Mouse (Mus musculus) urinary bladder, adult 18-20 months (tissue): Measurements from ENCODE around the gene Dnajc16.
A peak's percentile ranks its signal among the peaks of the same experiment; 100 is the strongest.
"Not testable (repeated sequence)": the region's sequence is repeated elsewhere in the genome, so short reads cannot be mapped to it uniquely, and the experiment has no call there.

Experiments
- DNase-seq, 2 experiments: peaks; one replicate each; pipeline ENCODE4 v3.0.0; 2022; ENCODE audit warnings: low spot score in 2 of 2, mixed read lengths in 2 of 2

Gene Dnajc16

DNA sequence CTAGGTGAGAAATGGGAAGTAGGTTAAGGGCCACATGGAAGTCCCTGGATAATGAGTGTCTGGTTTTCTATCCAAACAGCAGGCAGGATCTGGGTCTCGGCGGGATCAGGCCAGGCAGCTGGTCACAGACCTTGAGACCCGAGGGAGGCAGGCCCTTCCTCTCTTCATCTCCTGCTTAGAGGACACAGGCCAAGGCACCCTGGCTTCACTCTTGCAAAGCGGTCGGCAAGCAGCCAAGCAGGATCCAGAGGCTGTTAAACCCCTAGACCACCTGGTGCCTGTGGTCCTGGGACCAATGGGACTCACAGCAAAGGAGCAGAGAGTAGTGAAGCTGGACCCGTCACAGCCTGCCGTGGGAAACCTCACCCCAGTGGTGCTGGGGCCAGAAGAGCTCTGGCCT lies 5.6 kb upstream of the Dnajc16 start:
- no peak for DNase-seq

DNA sequence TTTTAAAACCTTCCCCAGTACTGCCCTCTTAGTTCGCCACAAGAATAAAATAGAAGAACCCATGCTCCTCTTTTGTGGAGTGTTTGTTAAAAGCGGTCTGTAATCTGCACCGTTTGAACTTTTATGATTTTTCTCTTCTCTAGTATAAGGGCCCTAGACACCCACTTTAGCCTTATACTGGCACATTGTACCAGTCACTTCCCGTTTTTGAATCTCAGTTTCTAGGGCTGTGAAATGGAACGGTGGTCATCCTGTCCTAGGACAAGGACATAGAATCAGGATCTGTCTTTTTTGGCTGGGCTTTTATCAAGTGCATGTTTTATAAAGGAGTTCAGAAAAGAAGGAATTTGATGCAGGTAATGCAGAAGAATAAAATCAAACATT lies 3.4 kb upstream of the Dnajc16 start:
- DNase-seq, result no peak

DNA sequence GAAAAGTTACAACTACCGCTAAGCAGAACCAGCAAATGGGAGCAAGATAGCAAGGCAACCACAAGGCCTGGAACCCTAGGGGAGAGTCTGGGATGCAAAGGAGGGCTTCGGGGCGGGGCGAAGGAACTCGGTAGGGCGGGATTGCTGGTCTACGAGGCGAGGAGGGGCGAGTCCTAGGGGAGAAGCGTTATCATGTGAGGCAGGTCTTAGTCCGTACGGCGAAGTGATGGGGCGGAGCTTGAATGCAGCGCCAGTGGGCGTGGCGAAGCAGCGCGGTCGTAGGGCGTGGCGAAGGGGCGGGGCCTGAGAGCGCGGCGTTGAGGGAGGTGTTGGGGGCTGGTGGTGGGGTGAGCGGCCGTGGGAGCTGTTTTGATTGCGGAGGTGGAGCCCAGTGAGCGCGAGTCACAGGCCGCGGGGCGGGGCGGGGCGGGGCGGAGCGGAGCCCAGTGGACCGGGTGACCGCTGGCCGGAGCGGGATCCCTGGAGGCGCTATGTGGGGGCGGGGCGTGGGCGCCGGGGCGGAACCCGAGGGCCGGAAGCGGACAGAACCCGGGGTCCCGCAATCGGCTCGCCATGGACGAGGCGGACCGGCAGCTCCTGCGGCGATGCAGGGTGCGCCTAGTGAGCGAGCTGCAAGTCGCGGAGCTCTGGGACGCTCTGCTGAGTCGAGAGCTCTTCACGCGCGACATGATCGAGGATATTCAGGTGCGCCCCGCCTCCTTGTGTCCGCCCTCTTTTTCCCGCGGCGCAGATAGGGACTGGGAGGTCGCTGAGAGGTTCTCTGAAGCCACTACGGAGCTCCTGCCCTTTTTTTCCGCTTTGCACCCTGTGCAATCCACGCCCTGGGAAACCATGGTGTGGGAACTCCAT lies 2.8 kb upstream of the Dnajc16 start, which contains the start of gene Casp9:
Gene Casp9 (plus strand): TSS at position 331 of the 870 bp plus-strand sequence.
- peak; percentile 98 for DNase-seq

DNA sequence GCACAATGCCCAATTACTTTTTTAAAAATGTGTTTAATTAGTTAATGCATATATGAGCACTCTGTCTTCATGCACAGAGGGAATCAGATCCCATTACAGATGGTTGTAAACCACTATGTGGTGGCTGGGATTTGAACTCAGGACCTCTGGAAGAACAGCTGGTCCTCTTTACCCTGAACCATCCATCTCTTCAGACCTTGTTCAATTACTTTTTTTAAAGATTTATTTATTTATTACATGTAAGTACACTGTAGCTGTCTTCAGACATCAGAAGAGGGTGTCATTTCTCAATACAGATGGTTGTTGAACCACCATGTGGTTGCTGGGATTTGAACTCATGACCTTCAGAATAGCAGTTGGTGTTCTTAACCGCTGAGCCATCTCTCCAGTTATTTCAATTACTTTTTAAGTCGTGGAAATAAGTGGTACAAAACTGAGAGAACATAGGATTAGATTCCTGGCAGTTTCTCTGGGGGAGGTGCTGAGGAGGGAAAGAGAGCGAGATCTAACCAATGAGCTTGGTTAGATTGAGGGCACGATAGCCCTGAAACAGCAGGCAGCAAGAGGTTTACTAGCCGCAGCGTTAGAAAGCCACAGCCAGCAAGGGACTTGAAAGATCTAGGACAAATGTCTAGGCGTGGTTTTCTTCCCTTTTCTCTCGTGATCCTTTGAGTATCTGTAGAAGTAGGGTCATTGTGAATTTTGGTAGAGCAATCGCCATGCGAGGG lies 2.0 kb upstream of the Dnajc16 start:
- DNase-seq, result no peak

DNA sequence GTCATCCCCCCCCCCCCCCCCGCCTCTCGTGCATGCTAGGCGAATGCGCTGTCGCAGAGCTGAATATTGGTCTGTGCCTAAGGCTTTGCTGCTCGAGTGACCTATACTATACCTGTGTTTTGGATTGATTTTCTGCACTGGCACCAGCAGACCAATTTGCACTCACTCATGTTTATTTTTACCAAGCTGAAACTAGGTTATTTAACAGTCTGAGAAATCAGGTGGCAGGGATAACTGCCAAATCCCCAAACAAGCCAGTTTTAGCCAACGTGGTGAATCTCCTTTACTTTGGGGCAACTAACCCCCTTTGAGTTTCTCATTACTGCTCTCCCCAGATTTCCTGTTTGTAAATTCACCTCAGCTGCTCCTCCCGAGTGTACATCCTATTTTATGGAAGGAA lies 1.2 kb upstream of the Dnajc16 start:
- no peak for DNase-seq

DNA sequence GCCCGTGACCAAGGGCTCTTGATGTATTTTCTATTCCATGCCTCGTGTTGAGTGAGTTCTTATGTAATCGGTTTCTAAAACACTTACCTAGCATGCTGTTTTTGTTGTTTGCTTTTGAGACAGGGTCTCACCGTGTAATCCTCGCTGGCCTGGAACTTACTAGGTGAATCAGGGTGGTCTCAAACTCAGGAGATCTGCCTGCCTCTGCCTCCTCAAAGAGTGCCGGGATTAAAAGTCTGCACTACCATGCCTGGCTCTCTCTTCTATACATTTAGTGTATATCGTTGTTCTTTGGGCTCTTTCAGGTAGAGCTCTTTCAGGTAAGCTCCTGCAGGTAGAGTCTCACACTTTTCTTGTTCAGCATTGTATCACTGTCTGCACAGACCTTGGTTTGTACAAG lies 755 bp upstream of the Dnajc16 start:
- DNase-seq, result no peak

DNA sequence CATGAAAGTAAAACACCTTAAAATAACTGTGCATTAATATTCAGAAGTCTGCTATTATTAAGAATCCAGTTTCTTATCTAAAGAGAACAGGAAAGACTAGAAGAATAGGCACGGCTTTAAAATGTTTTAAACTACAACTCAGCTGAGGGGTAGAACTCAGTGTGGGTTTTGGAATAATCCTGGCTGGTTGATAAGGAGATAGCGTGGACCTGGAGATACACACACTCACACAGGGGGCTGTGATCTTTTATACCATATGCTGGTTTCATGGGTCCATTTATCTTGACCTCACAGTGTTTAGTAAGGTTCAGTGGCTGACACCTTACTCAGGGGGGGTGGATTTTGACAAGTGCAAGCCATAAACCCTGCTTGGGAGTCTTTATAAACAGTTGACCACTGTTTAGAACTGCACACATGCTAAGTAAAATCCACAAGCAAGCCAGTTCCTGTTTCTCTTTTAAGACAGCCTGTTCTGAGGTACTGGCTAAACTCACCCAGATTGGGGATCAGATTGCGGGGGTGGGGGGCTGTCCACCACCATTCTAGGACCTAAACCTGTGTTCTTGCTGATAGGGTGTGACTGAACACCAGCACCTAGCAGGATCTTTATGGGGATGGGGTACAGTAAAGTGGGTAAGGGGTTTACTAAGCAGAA lies 1.0 kb downstream of the Dnajc16 start:
- DNase-seq, result no peak

DNA sequence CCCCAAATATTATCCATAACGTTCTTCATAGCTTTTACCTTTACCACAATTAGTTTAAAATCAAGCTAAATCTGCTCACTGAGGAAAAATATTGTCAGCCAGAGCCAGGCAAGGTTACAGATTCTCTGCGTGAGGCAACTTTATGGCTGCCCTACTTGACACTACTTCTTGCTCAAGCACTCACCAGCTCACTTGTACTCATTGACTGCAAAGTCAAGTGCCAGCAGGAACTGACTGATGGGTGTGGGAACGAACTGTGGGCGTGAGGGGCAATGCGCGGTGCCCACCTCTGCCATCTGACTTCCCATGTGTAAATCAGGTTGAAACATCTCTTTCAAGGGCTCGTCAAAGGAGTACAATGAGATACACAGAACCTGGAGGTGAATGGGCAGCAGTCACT lies 3.3 kb downstream of the Dnajc16 start:
- DNase-seq, result no peak

DNA sequence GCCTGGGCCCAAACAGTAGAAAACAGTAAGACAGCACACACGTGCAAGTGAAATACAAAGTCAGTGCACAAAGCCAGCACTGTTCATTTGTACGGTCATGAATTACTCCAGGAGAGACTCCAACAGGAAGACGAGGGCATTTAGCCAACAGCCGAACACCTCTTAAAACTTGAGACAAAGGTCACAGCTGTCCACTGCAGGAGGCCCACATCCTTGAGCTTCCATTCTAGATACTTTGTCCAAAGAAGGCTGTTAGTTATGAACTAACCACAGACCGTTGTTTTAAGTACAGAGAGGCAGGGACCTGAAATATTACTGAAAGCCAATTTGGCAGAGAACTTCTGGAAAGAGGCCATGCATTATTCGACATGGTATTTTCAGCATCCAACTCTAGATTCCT lies 3.7 kb downstream of the Dnajc16 start:
- no peak for DNase-seq

DNA sequence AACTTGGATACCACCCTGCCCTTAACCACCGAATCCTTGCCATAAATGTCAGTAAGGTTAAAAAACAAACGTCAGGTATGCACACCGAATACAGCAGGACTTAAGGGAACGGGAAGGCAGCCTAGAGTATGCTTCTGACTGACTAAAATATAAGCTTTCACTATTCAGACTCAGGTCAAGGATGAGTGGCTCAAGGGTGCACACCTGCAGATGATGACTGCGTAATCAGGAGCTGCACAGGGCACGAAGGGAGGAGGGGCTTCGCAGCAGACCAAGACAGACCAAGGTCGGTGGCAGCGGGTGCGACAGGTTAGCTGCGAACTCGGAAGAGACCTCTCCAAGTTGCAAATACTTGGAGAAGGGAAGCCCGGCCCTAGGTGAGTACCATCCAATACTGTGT lies 4.6 kb downstream of the Dnajc16 start:
- no peak for DNase-seq

DNA sequence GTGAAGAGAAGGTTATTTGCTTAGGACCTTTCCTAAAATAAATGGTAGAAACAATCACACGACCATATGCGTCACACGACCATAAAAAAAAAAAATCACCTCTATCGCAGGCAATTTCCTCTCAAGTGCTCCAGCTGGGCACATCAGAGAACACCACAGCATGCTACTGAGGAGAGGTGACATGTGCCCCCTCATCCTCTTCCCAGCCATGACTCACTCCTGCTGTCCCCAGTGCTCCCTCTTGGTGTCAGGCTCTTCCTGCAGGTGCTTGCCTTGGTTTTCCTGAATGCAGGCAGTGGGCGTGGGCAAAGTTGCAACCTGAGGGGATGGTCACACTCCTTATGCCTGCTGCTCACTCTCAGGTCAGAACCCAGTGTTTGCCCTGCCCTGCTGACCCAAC lies 5.9 kb downstream of the Dnajc16 start:
- no peak for DNase-seq

DNA sequence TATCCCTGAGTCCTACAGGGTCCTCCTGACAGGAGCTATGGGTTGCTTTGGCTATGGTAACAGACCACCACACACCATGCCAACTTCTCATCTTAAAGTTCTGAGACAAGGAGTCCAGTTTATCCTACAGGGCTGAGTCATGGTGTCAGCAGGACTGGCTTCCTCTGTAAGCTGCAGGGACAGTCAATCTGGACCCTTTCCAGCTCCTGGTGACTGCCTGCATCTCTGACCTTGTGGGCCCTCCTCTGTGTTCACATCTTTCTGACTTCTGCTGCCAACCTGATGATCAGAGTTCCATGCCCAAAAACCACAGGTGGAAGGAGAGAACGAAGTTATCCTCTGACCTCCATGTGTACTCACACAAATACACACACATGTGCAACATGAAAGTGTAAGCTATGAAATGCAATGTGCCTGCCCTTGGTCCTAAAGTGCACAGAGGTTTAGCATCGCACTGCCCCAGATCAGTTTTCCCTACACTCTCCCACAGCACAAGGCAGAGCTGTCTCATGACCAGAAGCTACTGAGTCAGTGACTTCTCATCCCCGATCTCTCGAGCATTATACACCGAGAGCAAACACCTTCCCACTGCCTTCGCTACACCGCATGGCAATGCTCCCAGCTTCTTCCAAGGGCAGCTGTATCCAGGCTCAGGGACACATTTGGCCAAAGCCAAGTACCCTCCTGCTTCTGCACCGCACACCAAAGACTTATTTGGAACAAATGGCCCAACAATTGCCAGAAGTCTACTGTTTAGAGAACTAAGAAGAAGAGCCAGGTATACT lies 9.3 kb downstream of the Dnajc16 start:
- DNase-seq, result no peak

DNA sequence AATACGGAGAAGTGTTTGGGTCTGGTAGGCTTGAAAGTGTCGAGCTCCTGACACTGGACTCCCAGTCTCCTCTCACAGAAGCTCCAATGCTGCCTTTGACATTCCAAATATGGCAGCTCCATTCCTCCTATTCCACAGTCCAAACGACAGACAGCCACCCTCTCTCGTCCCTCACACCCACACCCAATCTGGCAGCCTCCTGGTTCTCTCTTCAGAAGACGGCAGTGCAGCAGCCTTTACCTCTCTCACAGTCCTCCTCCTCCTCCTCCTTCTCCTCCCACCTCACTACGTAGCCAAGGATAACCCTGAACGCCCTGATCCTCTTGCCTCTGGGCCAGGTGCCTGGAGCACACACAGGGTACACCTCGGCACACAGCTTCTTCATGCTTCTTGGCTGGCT lies 10.9 kb downstream of the Dnajc16 start:
- DNase-seq, result no peak

DNA sequence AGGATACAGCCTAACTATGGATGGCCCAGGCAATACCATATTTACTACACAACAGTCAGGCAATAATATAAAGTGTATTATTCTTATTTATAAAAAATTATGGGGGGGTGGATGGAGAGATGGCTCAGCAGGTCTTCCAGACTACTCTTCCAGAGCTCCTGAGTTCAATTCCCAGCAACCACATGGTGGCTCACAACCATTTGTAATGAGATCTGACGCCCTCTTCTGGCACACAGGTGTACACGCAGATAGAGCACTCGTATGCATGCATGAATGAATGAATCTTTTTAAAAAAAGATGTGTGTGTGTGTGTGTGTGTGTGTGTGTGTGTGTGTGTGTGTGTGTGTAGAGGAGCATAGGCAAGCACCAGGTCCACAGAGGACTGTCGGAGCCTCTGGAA lies 17.7 kb downstream of the Dnajc16 start:
- not testable (repeated sequence) for DNase-seq

DNA sequence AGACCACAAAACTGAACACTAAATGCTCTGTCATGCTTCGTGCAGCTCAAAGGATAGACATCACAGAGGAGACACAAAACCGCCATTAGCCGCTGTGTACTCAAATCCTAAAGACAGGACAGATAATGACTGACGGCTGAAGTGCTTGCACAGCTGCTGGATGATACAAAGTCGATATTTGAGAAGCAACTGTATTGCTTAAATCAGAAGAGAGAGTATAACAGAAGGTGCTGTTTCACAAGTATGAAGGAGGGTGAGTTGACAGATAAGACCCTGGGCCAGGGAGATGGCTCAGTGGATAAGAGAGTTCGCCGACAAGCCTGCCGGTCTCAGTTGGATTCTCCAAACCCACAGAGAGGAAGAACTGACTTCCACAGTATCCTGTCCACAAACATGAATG lies 18.9 kb downstream of the Dnajc16 start:
- no peak for DNase-seq

DNA sequence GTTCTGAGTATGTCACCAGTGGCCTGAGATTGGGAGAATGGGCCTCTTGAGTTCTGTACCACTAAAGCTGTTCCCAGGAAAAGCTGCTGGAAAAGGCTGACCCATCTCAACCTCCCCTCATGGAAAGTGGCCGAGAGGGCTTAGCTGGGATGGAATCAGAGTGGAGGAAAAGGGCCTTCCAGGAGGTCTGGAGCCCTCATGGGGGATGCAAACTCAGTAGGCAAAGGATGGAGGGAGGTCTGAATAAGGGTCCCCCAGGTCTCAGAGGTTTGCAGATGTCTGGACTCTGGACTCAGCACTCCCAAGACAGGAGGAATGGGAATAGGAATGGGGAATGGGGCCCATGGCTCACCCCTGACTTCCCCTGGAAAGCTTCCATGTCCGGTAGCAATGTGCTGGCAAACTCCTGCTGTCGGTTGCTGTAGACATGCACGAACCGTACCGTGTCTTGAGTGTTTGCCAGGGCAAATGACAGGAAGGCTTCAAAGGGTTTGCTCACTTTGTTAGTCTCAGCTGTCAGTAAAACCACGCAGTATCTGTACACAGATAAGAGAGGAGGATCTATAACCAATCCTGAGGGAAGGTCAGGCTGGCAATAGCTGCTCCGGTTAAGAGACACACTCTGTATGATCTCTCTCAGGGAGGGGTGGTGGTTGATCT lies 21.1 kb downstream of the Dnajc16 start:
- DNase-seq, result no peak

DNA sequence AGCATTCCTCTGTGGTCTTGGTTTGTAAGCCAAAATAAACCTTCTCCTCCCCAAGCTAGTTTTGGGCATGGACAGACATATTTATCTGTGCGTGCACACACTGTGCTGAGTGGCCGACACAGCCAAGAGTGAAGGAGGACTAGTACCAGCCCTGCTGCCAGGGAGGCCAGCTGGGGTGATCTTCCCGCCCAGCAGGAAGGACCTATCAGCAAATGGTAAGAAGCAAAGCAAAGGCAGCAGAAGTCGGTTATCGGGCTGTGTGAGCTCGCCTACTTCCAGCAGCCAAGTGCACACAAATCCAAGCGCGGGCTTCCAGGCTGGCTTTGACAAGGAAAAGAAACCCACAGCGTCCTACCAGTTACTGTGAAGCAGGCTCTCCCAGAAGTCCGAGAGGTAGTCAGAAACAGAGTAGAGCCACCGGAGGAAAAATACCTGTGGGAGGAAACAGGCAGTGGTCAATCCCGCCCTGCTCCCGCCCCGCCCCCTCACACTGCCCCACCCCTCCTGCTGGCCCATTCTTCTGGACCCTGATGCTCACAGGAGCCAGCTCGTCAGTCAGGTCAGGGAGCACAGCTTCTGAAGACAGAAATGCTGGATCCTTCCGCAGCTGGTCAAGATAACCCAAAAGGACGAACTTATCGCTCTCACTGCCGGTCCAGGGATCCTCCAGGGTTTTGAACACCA lies 23.2 kb downstream of the Dnajc16 start:
- DNase-seq, result peak in 1 of 2 experiments; percentile 35

DNA sequence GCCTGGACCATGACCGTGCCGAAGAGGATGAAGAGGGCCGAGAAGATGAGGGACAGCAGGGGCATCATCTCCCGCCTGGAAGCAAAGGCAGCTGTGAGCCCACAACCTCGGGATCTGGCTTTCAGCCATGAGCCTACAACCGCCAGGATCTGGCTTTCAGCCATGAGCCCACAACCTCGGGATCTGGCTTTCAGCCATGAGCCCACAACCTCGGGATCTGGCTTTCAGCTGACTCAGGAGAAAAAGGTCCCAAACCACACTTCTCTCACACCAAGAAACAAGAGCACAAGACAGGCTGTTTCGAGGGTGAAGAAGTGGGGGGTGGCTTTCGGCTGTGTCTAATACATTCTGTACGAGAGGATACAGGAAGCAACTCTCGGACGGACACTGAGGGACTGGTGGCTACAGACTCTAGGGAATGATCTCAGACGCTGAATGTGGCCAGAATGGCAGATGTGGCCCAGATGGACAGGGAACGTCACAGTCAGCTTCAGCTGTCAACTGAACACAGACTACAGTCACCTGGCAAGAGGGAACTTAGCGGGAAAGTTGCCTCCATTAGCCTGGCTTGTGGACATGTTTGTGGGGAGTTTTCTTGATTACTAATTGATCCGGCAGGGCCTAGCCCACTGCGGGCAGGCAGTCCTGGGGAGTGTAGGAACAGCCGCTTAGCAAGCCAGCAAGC lies 23.9 kb downstream of the Dnajc16 start:
- no peak for DNase-seq

DNA sequence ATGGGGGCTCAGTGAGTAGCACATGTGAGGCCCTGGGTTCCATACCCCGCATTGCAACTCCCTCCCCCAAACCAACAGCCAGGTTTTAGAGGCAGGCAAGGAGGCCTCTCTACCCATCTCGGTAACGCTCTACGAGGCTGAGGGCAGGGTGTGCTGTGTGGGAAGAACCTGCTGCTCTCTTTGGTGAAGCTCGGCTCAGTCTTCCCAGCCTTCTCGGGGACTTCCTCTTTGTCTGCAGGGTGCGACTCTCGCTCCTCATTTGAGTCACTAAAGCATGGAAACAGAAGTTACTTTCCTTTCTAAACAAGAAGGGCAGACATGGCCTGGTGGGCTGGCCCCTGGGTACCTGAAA lies 24.4 kb downstream of the Dnajc16 start:
- no peak for DNase-seq

DNA sequence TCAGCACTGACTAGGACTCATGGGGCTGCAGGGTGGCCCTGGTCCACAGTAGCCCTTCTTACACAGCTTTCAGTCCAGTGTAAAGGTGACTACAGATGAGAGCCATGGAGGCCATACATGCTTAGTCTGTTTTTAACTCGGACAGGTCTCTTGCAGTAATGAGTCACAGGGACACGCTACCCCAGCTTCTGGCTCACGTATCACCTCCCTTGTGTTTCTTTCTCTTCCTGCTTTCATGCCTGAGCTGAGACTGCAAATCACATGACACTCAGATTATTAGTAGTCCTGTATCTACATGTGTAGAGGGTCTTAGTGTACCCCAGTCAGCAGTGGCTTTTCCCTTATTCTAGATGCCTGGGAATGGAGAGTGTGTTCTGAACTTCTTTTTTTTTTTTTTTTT lies 25.7 kb downstream of the Dnajc16 start:
- no peak for DNase-seq
